20 mouse cellular contexts compared by ENCODE assay signal in genomic region chr17:84260226-84260625, GRCm38 (mm10).
A peak's percentile ranks its signal among the peaks of the same experiment; 100 is the strongest.
DNase-seq lines count a peak whose midpoint lies in the region; TF ChIP-seq lines count a peak whose summit lies in the region.
"Had no signal": no experiment of that assay in that cellular context is flagged by ENCODE, and none has a peak within 500 bp of the region (broad histone marks: within the 10 kb centered on the region; RNA-seq: fewer than 3 reads in every experiment).

No protein-coding gene starts in this region.

- no peak overlapping the region for H3K4me3 ChIP-seq in gastrocnemius, adult 2 months
- H3K4me3 ChIP-seq: embryonic facial prominence, embryonic 13.5 days; embryonic facial prominence, embryonic 15.5 days; erythroblast, embryonic 14.5 days; forebrain, embryonic 10.5 days; forebrain, embryonic 12.5 days had no signal

- TF ChIP-seq CTCF in gastrocnemius, adult 2 months (IDR thresholded peaks at IDR 0.05): no peak

- intact Hi-C loops in gastrocnemius, adult 2 months (cut with DNase I): no loop called here

- DNase-seq in testis, postnatal 14 days (ENCODE audit: low spot score): peak; percentile 67
- DNase-seq in testis, postnatal 10 days (ENCODE audit: low spot score): no peak
- DNase-seq in brain, adult 2 months (ENCODE audit: low read depth, low spot score): peak; percentile 42
- no peak for DNase-seq in lung, postnatal 10 days
- DNase-seq in gastrocnemius, adult 2 months: no peak
- DNase-seq: adrenal gland, adult 8-10 months; adrenal gland, postnatal 14 days; adrenal gland, postnatal 36 days; cerebellum, adult 11 months; cerebellum, adult 18-20 months; cerebellum, adult 8-10 months; cerebellum, adult 9-11 months; cerebellum, postnatal 14 days; cerebellum, postnatal 36 days; embryo, embryonic 11 days had no signal

- no peak overlapping the region for H3K27ac ChIP-seq in gastrocnemius, adult 2 months
- H3K27ac ChIP-seq: forebrain, embryonic 10.5 days; forebrain, embryonic 12.5 days had no signal

Comparison
In these comparisons a context has a peak if more than half of its experiments do, and no peak if none do; other contexts are left out.
1. DNase-seq: peak in testis, postnatal 14 days (single experiment) and brain, adult 2 months (single experiment); none in testis, postnatal 10 days (single experiment), lung, postnatal 10 days (single experiment) and gastrocnemius, adult 2 months (single experiment).